ENCODE assay signal across 8 mouse cellular contexts in genomic region chr16:55151726-55152125, GRCm38 (mm10).
A peak's percentile ranks its signal among the peaks of the same experiment; 100 is the strongest.
DNase-seq lines count a peak whose midpoint lies in the region; ATAC-seq and TF ChIP-seq lines count a peak whose summit lies in the region.

No protein-coding gene starts in this region.

- no peaks in the 10 kb centered on the region for H3K4me1 ChIP-seq in liver, postnatal 0 days (ENCODE audit: insufficient read depth)
- H3K4me1 ChIP-seq in lung, embryonic 14.5 days (ENCODE audit: insufficient read depth): no peaks in the 10 kb centered on the region

- 0 out of 2 replicates have a peak, but pooled peaks have one; percentile 5 for TF ChIP-seq CTCF in liver, postnatal 0 days (IDR thresholded peaks at IDR 0.05; ENCODE audit: low read depth)
- peak; percentile 54 for TF ChIP-seq CTCF in lung, embryonic 14.5 days (IDR thresholded peaks at IDR 0.05; ENCODE audit: low read depth)

- no peak overlapping the region for H3K4me3 ChIP-seq in liver, postnatal 0 days (ENCODE audit: low read depth, low read length)
- no peak overlapping the region for H3K4me3 ChIP-seq in lung, embryonic 14.5 days (ENCODE audit: low read depth, low read length)

- ATAC-seq in liver, postnatal 0 days: no peak
- peak; percentile 93 for ATAC-seq in lung, embryonic 14.5 days (ENCODE audit: insufficient read depth)

- H3K27me3 ChIP-seq in liver, postnatal 0 days (ENCODE audit: insufficient read depth, low read length): no peaks in the 10 kb centered on the region
- H3K27me3 ChIP-seq in lung, embryonic 14.5 days (ENCODE audit: insufficient read depth, low read length): no peaks in the 10 kb centered on the region

- no peaks in the 10 kb centered on the region for H3K9me3 ChIP-seq in liver, postnatal 0 days (ENCODE audit: low read length)
- no peaks in the 10 kb centered on the region for H3K9me3 ChIP-seq in lung, embryonic 14.5 days (ENCODE audit: low read depth, low read length)

- no peak overlapping the region for H3K4me2 ChIP-seq in liver, postnatal 0 days (ENCODE audit: low read depth, low read length)
- H3K4me2 ChIP-seq in lung, embryonic 14.5 days: peak overlapping the region; percentile 33; the same call in 1 of the 2 replicates

- no peaks in the 10 kb centered on the region for H3K36me3 ChIP-seq in liver, postnatal 0 days (replicated peaks; ENCODE audit: insufficient read depth, low read length)
- H3K36me3 ChIP-seq in lung, embryonic 14.5 days (ENCODE audit: insufficient read depth): no peaks in the 10 kb centered on the region

- no peak overlapping the region for H3K27ac ChIP-seq in liver, postnatal 0 days (ENCODE audit: low read depth)
- H3K27ac ChIP-seq in lung, embryonic 14.5 days (ENCODE audit: low read depth): no peak overlapping the region

- H3K9ac ChIP-seq in liver, postnatal 0 days (replicated peaks): no peak overlapping the region
- H3K9ac ChIP-seq in lung, embryonic 14.5 days: no peak overlapping the region

- 34% methylated on average over 4 of the region's 4 CpGs for WGBS in liver, postnatal 0 days (ENCODE audit: insufficient replicate concordance)
- 15% methylated on average over 4 of the region's 4 CpGs for WGBS in lung, embryonic 14.5 days

- TF ChIP-seq EP300 in liver, postnatal 0 days (IDR thresholded peaks at IDR 0.05; ENCODE audit: low read depth): no peak

- no peak for DNase-seq in liver, postnatal 0 days
- DNase-seq in liver: no peak
- DNase-seq in embryo, embryonic 11 days: peak; percentile 59
- peak; percentile 51 for DNase-seq in kidney, postnatal 14 days
- DNase-seq in lung, embryonic 14.5 days: peak; percentile 87
- no peak for DNase-seq in spleen, postnatal 14 days (ENCODE audit: low spot score in 2 of 2)
- DNase-seq in testis, postnatal 14 days (ENCODE audit: low spot score): no peak
- no peak for DNase-seq in heart, adult 9 months (ENCODE audit: low spot score in 2 of 2)

Comparison
In these comparisons a context has a peak if more than half of its experiments do, and no peak if none do; other contexts are left out.
1. DNase-seq: peak in embryo, embryonic 11 days (single experiment), kidney, postnatal 14 days (single experiment) and lung, embryonic 14.5 days (single experiment); none in liver, postnatal 0 days (single experiment), liver (single experiment), spleen, postnatal 14 days (0 of 2), testis, postnatal 14 days (single experiment) and heart, adult 9 months (0 of 2).